Mouse (Mus musculus) forebrain, embryonic 10.5 days (tissue): ENCODE data around the gene H2afy. TPM values are rescaled to one million over a fixed set of nuclear protein-coding genes. Genes with fewer than 3 reads are reported as not detected.

Source experiments
- DNase-seq: peaks from one replicate; pipeline ENCODE4 v3.0.0-alpha.2; 2017; ENCODE audit warnings: low spot score; ENCODE audit errors: extremely low spot score
- H3K27ac ChIP-seq: fragments of 300-500 bp; sonication (generic); 2 replicates; pipeline ENCODE4 v1.5.1; 2016; ENCODE audit warnings: mild to moderate bottlenecking
- H3K27me3 ChIP-seq: fragments of 300-500 bp; sonication (generic); 2 replicates; pipeline ENCODE4 v1.6.1; 2016; ENCODE audit warnings: mild to moderate bottlenecking; ENCODE audit not compliant: poor library complexity, severe bottlenecking
- H3K36me3 ChIP-seq: fragments of 300-500 bp; sonication (generic); replicated peaks from 2 replicates; pipeline ENCODE4 v1.6.1; 2016; ENCODE audit warnings: mild to moderate bottlenecking, moderate library complexity
- H3K4me1 ChIP-seq: fragments of 300-500 bp; sonication (generic); 2 replicates; pipeline ENCODE4 v1.6.1; 2016
- H3K4me3 ChIP-seq: fragments of 300-500 bp; sonication (generic); 2 replicates; pipeline ENCODE4 v1.5.1; 2016; ENCODE audit warnings: mild to moderate bottlenecking, moderate library complexity
- H3K9me3 ChIP-seq: fragments of 300-500 bp; sonication (generic); 2 replicates; pipeline ENCODE4 v1.6.1; 2016; ENCODE audit warnings: mild to moderate bottlenecking, moderate library complexity
- WGBS: fragments of 180-500 bp; shearing (Covaris S2); methylation state at CpG from one replicate; pipeline ENCODE4 v1.1.7; 2016; 5-methylcytosine and 5-hydroxymethylcytosine counted together
- polyA plus RNA-seq: library from polyadenylated mRNA; unstranded; fragments of >200 nt; fragmentation: Nextera tagmentation; extraction: Ambion mirVana; gene quantifications from 2 replicates; pipeline ENCODE4 v1.2.1, GENCODE M21; 2016

H2afy gene
- polyA plus RNA-seq, 1 experiment from 2014 or later: 554 TPM

- no peak overlapping the region for H3K4me3 ChIP-seq
- peaks cover 21% of the 10 kb centered on the region for H3K4me1 ChIP-seq
- no peaks in the 10 kb centered on the region for H3K27me3 ChIP-seq
- no peak for DNase-seq
- H3K9me3 ChIP-seq: no peaks in the 10 kb centered on the region
- no peak overlapping the region for H3K27ac ChIP-seq
- 93% methylated on average over 5 of the region's 5 CpGs for WGBS
- H3K36me3 ChIP-seq: peaks cover 89% of the 10 kb centered on the region
These were observed 63.0 kb downstream of the H2afy start for GRCm38 (mm10) chr13:56073186-56073585.

- Histone ChIP-seq H3K9me3 (no peaks in the 10 kb centered on the region), H3K4me3 (no peak overlapping the region), H3K4me1 (peaks cover 29% of the 10 kb centered on the region), H3K27me3 (no peaks in the 10 kb centered on the region), H3K36me3 (peaks cover 80% of the 10 kb centered on the region), H3K27ac (no peak overlapping the region)
- WGBS: 53% methylated on average over 4 of the region's 4 CpGs
- DNase-seq: no peak
These were observed 63.9 kb downstream of the H2afy start for GRCm38 (mm10) chr13:56072268-56072607.

- Histone ChIP-seq H3K9me3 (no peaks in the 10 kb centered on the region), H3K36me3 (peaks cover 75% of the 10 kb centered on the region), H3K27ac (no peak overlapping the region), H3K4me3 (no peak overlapping the region), H3K4me1 (peaks cover 32% of the 10 kb centered on the region), H3K27me3 (no peaks in the 10 kb centered on the region)
- 90% methylated on average over 16 of the region's 16 CpGs for WGBS
- DNase-seq: no peak
These were observed 64.4 kb downstream of the H2afy start for GRCm38 (mm10) chr13:56071586-56072267.

- DNase-seq: no peak
- WGBS: 88% methylated on average over 6 of the region's 6 CpGs
- Histone ChIP-seq H3K27ac (no peak overlapping the region), H3K4me1 (peaks cover 40% of the 10 kb centered on the region), H3K9me3 (no peaks in the 10 kb centered on the region), H3K27me3 (no peaks in the 10 kb centered on the region), H3K4me3 (no peak overlapping the region), H3K36me3 (peaks cover 54% of the 10 kb centered on the region)
These were observed 66.5 kb downstream of the H2afy start for GRCm38 (mm10) chr13:56069643-56070042.

- 60% methylated on average over 4 of the region's 4 CpGs for WGBS
- Histone ChIP-seq H3K4me3 (no peak overlapping the region), H3K27ac (0 out of 2 replicates have a peak overlapping the region, but pooled peaks have one; percentile 32)
These were observed 67.6 kb downstream of the H2afy start for GRCm38 (mm10) chr13:56068517-56068916.

GRCm38 (mm10) chr13:56066904-56067303 is 69.3 kb downstream of the H2afy start:
- Histone ChIP-seq H3K4me3 (no peak overlapping the region), H3K27ac (0 out of 2 replicates have a peak overlapping the region, but pooled peaks have one; percentile 2), H3K4me1 (peaks cover 40% of the 10 kb centered on the region), H3K36me3 (peaks cover 28% of the 10 kb centered on the region), H3K27me3 (no peaks in the 10 kb centered on the region), H3K9me3 (no peaks in the 10 kb centered on the region)
- DNase-seq: no peak
- 94% methylated on average over 2 of the region's 2 CpGs for WGBS

More at GRCm38 (mm10) chr13:56068517-56068916, 67.6 kb downstream of the H2afy start:
- Histone ChIP-seq H3K4me1 (peaks cover 40% of the 10 kb centered on the region), H3K36me3 (peaks cover 43% of the 10 kb centered on the region), H3K9me3 (no peaks in the 10 kb centered on the region), H3K27me3 (no peaks in the 10 kb centered on the region)
- DNase-seq: no peak

- Histone ChIP-seq H3K4me3 (no peak overlapping the region), H3K4me1 (peaks cover 40% of the 10 kb centered on the region), H3K36me3 (peaks cover 20% of the 10 kb centered on the region), H3K27ac (no peak overlapping the region), H3K27me3 (no peaks in the 10 kb centered on the region), H3K9me3 (no peaks in the 10 kb centered on the region)
- 90% methylated on average over 21 of the region's 21 CpGs for WGBS
- DNase-seq: no peak
These were observed 70.0 kb downstream of the H2afy start for GRCm38 (mm10) chr13:56066152-56066551.

- no peaks in the 10 kb centered on the region for H3K9me3 ChIP-seq
- peaks cover 36% of the 10 kb centered on the region for H3K27me3 ChIP-seq
- H3K4me1 ChIP-seq: peaks cover 25% of the 10 kb centered on the region
- no peak for DNase-seq
- no peaks in the 10 kb centered on the region for H3K36me3 ChIP-seq
- no peak overlapping the region for H3K4me3 ChIP-seq
- no peak overlapping the region for H3K27ac ChIP-seq
- 78% methylated on average over 8 of the region's 8 CpGs for WGBS
These were observed 78.4 kb downstream of the H2afy start for GRCm38 (mm10) chr13:56057761-56058160.

GRCm38 (mm10) chr13:56055720-56056119 is 80.4 kb downstream of the H2afy start:
- no peaks in the 10 kb centered on the region for H3K9me3 ChIP-seq
- peaks cover 42% of the 10 kb centered on the region for H3K27me3 ChIP-seq
- no peaks in the 10 kb centered on the region for H3K36me3 ChIP-seq
- H3K4me1 ChIP-seq: peaks cover 35% of the 10 kb centered on the region
- no peak overlapping the region for H3K4me3 ChIP-seq
- WGBS: 91% methylated on average over 5 of the region's 5 CpGs
- no peak for DNase-seq
- no peak overlapping the region for H3K27ac ChIP-seq

GRCm38 (mm10) chr13:56054089-56054488 is 82.1 kb downstream of the H2afy start:
- no peak overlapping the region for H3K4me3 ChIP-seq
- no peaks in the 10 kb centered on the region for H3K9me3 ChIP-seq
- DNase-seq: no peak
- H3K27me3 ChIP-seq: peaks cover 48% of the 10 kb centered on the region
- WGBS: 74% methylated on average over 6 of the region's 6 CpGs
- no peak overlapping the region for H3K27ac ChIP-seq
- peaks cover 38% of the 10 kb centered on the region for H3K4me1 ChIP-seq
- no peaks in the 10 kb centered on the region for H3K36me3 ChIP-seq

- Histone ChIP-seq H3K36me3 (no peaks in the 10 kb centered on the region), H3K27ac (peak overlapping the region; percentile 63), H3K4me3 (no peak overlapping the region), H3K27me3 (peaks cover 50% of the 10 kb centered on the region), H3K9me3 (no peaks in the 10 kb centered on the region), H3K4me1 (peaks cover 38% of the 10 kb centered on the region)
- 11% methylated on average over 10 of the region's 10 CpGs for WGBS
- peak; percentile 59 for DNase-seq
These were observed 83.4 kb downstream of the H2afy start for GRCm38 (mm10) chr13:56052781-56053180.

- Histone ChIP-seq H3K36me3 (no peaks in the 10 kb centered on the region), H3K27me3 (peaks cover 27% of the 10 kb centered on the region), H3K4me1 (peaks cover 37% of the 10 kb centered on the region), H3K27ac (0 out of 2 replicates have a peak overlapping the region, but pooled peaks have one; percentile 8), H3K9me3 (no peaks in the 10 kb centered on the region), H3K4me3 (no peak overlapping the region)
- 64% methylated on average over 6 of the region's 6 CpGs for WGBS
- DNase-seq: no peak
These were observed 85.9 kb downstream of the H2afy start for GRCm38 (mm10) chr13:56050246-56050645.

- Histone ChIP-seq H3K36me3 (no peaks in the 10 kb centered on the region), H3K9me3 (no peaks in the 10 kb centered on the region), H3K27ac (no peak overlapping the region), H3K27me3 (no peaks in the 10 kb centered on the region), H3K4me3 (no peak overlapping the region), H3K4me1 (no peaks in the 10 kb centered on the region)
- no peak for DNase-seq
- WGBS: 88% methylated on average over 3 of the region's 3 CpGs
These were observed 93.9 kb downstream of the H2afy start for GRCm38 (mm10) chr13:56042221-56042620.
